Mouse (Mus musculus): Measurements from ENCODE around the gene Slc52a3. TPM values are rescaled to one million over a fixed set of nuclear protein-coding genes. Genes with fewer than 3 reads are reported as not detected.

The Slc52a3 gene
- polyA plus RNA-seq, 1 experiment: 0.08 TPM

DNA sequence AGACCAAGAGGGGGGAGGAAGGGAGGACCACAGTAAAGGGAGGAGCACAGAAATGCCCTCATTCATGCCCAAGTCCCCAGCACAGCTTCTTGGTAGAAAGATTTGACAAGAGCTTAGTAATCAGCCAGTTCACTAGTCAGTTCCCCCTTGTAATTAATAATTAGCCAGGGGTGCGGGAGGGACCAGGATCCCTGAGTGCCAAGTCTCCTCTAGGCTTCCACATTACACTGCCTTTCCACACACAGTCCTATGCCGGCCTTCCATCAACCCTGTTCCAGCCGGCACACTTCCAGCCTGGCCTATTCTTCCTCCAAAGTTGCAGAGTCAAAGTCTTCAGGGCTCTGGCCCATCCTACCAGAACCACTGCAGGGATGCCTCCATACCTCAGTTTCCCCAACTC is 20.2 kb upstream of the Slc52a3 start:
- Histone ChIP-seq H3K36me3 (ENCODE audit: control insufficient read depth, insufficient read depth) (peaks cover 36% of the 10 kb centered on the region), H3K4me3 (ENCODE audit: insufficient read depth, poor library complexity, severe bottlenecking) (no peak overlapping the region), H3ac (ENCODE audit: control insufficient read depth, insufficient read length, low read depth) (no peak overlapping the region), H3K79me3 (ENCODE audit: low read depth) (peaks cover 68% of the 10 kb centered on the region), H3K27me3 (ENCODE audit: control insufficient read depth, insufficient read depth, insufficient read length) (no peaks in the 10 kb centered on the region), H3K79me2 (ENCODE audit: control insufficient read depth, insufficient read depth) (peaks cover 90% of the 10 kb centered on the region)
- TF ChIP-seq CEBPB (IDR thresholded peaks at IDR 0.05; ENCODE audit: low read depth): no peak
- no peak for TF ChIP-seq MAX (IDR thresholded peaks at IDR 0.05)
- TF ChIP-seq FOSL1 (IDR thresholded peaks at IDR 0.05; ENCODE audit: insufficient read depth, low read length, poor library complexity, severe bottlenecking): no peak
- TF ChIP-seq USF1 (IDR thresholded peaks at IDR 0.05; ENCODE audit: low read depth): no peak
- no peak for TF ChIP-seq MYOD1 (IDR thresholded peaks at IDR 0.05; ENCODE audit: control insufficient read depth, insufficient read length, low read depth)
- no peak for TF ChIP-seq CTCF (IDR thresholded peaks at IDR 0.05; ENCODE audit: control insufficient read depth, insufficient read depth, insufficient read length)
- no peak for TF ChIP-seq MYOG (IDR thresholded peaks at IDR 0.05; ENCODE audit: control insufficient read depth, extremely low read depth, insufficient read length)

GRCm38 (mm10) chr2:151977689-151978440 is 18.4 kb upstream of the Slc52a3 start:
- Histone ChIP-seq H3K4me3 (ENCODE audit: insufficient read depth, poor library complexity, severe bottlenecking) (no peak overlapping the region), H3ac (ENCODE audit: control insufficient read depth, insufficient read length, low read depth) (no peak overlapping the region)

GRCm38 (mm10) chr2:151978494-151978893 is 17.8 kb upstream of the Slc52a3 start:
- Histone ChIP-seq H3ac (ENCODE audit: control insufficient read depth, insufficient read length, low read depth) (no peak overlapping the region), H3K79me3 (ENCODE audit: low read depth) (peaks cover 46% of the 10 kb centered on the region), H3K27me3 (ENCODE audit: control insufficient read depth, insufficient read depth, insufficient read length) (no peaks in the 10 kb centered on the region), H3K36me3 (ENCODE audit: control insufficient read depth, insufficient read depth) (peaks cover 18% of the 10 kb centered on the region), H3K4me3 (ENCODE audit: insufficient read depth, poor library complexity, severe bottlenecking) (no peak overlapping the region), H3K79me2 (ENCODE audit: control insufficient read depth, insufficient read depth) (peaks cover 66% of the 10 kb centered on the region)
- TF ChIP-seq MYOG (IDR thresholded peaks at IDR 0.05; ENCODE audit: control insufficient read depth, extremely low read depth, insufficient read length) (no peak), MYOD1 (IDR thresholded peaks at IDR 0.05; ENCODE audit: control insufficient read depth, insufficient read length, low read depth) (no peak), USF1 (IDR thresholded peaks at IDR 0.05; ENCODE audit: low read depth) (no peak), FOSL1 (IDR thresholded peaks at IDR 0.05; ENCODE audit: insufficient read depth, low read length, poor library complexity, severe bottlenecking) (no peak), CTCF (IDR thresholded peaks at IDR 0.05; ENCODE audit: control insufficient read depth, insufficient read depth, insufficient read length) (no peak), CEBPB (IDR thresholded peaks at IDR 0.05; ENCODE audit: low read depth) (no peak), MAX (IDR thresholded peaks at IDR 0.05) (no peak)

More at GRCm38 (mm10) chr2:151977689-151978440, 18.4 kb upstream of the Slc52a3 start:
- TF ChIP-seq USF1 (IDR thresholded peaks at IDR 0.05; ENCODE audit: low read depth) (no peak), MYOD1 (IDR thresholded peaks at IDR 0.05; ENCODE audit: control insufficient read depth, insufficient read length, low read depth) (no peak), MYOG (IDR thresholded peaks at IDR 0.05; ENCODE audit: control insufficient read depth, extremely low read depth, insufficient read length) (no peak), CTCF (IDR thresholded peaks at IDR 0.05; ENCODE audit: control insufficient read depth, insufficient read depth, insufficient read length) (no peak), CEBPB (IDR thresholded peaks at IDR 0.05; ENCODE audit: low read depth) (no peak)
- Histone ChIP-seq H3K27me3 (ENCODE audit: control insufficient read depth, insufficient read depth, insufficient read length) (no peaks in the 10 kb centered on the region), H3K36me3 (ENCODE audit: control insufficient read depth, insufficient read depth) (peaks cover 23% of the 10 kb centered on the region), H3K79me3 (ENCODE audit: low read depth) (peaks cover 52% of the 10 kb centered on the region), H3K79me2 (ENCODE audit: control insufficient read depth, insufficient read depth) (peaks cover 72% of the 10 kb centered on the region)

GRCm38 (mm10) chr2:151979470-151980354 is 16.6 kb upstream of the Slc52a3 start, which contains the start of gene Fam110a:
TSS of gene Fam110a (minus strand) at chr2:151980219.
- Histone ChIP-seq H3K4me3 (ENCODE audit: insufficient read depth, poor library complexity, severe bottlenecking) (peak within 1 kb of the TSS; percentile 84), H3K27me3 (ENCODE audit: control insufficient read depth, insufficient read depth, insufficient read length) (no peaks in the 10 kb centered on the region), H3K79me2 (ENCODE audit: control insufficient read depth, insufficient read depth) (peaks cover 54% of the 10 kb centered on the region), H3K36me3 (ENCODE audit: control insufficient read depth, insufficient read depth) (peaks cover 18% of the 10 kb centered on the region), H3K79me3 (ENCODE audit: low read depth) (peaks cover 42% of the 10 kb centered on the region), H3ac (ENCODE audit: control insufficient read depth, insufficient read length, low read depth) (peak within 1 kb of the TSS; percentile 85)
- TF ChIP-seq MAX (IDR thresholded peaks at IDR 0.05): peak; percentile 46
- TF ChIP-seq FOSL1 (IDR thresholded peaks at IDR 0.05; ENCODE audit: insufficient read depth, low read length, poor library complexity, severe bottlenecking): no peak

GRCm38 (mm10) chr2:151980355-151980693 is 16.0 kb upstream of the Slc52a3 start:
- TF ChIP-seq MAX (IDR thresholded peaks at IDR 0.05): no peak
- TF ChIP-seq CTCF (IDR thresholded peaks at IDR 0.05; ENCODE audit: control insufficient read depth, insufficient read depth, insufficient read length): no peak
- TF ChIP-seq CEBPB (IDR thresholded peaks at IDR 0.05; ENCODE audit: low read depth): no peak
- no peak for TF ChIP-seq USF1 (IDR thresholded peaks at IDR 0.05; ENCODE audit: low read depth)
- Histone ChIP-seq H3K4me3 (ENCODE audit: insufficient read depth, poor library complexity, severe bottlenecking) (peak overlapping the region; percentile 84), H3ac (ENCODE audit: control insufficient read depth, insufficient read length, low read depth) (no peak overlapping the region), H3K79me3 (ENCODE audit: low read depth) (peaks cover 40% of the 10 kb centered on the region), H3K79me2 (ENCODE audit: control insufficient read depth, insufficient read depth) (peaks cover 47% of the 10 kb centered on the region), H3K27me3 (ENCODE audit: control insufficient read depth, insufficient read depth, insufficient read length) (no peaks in the 10 kb centered on the region), H3K36me3 (ENCODE audit: control insufficient read depth, insufficient read depth) (peaks cover 18% of the 10 kb centered on the region)
